Mouse (Mus musculus): ENCODE results near the gene Scgb2b27. TPM values are rescaled to one million over a fixed set of nuclear protein-coding genes. Genes with fewer than 3 reads are reported as not detected.
"Not testable (repeated sequence)": the region's sequence is repeated elsewhere in the genome, so short reads cannot be mapped to it uniquely, and the experiment has no call there.

The Scgb2b27 gene
- total RNA-seq (2015; ENCODE audit: low replicate concordance), result 1.5 TPM in 1 of 2 replicates, not detected in the other
- total RNA-seq (2017; ENCODE audit: low replicate concordance), result not detected in 2 replicates

- no peak for ATAC-seq (replicated peaks; ENCODE audit: low FRiP score, poor library complexity, severe bottlenecking)
These were observed at the start of gene Scgb2b27 for GRCm38 (mm10) chr7:34013842-34014241. Gene Scgb2b27, minus strand, starts transcription at chr7:34013942.

GRCm38 (mm10) chr7:34036076-34036815 is 22.5 kb upstream of the Scgb2b27 start:
- ATAC-seq (replicated peaks; ENCODE audit: low FRiP score, poor library complexity, severe bottlenecking), result not testable (repeated sequence)

- ATAC-seq (replicated peaks; ENCODE audit: low FRiP score, poor library complexity, severe bottlenecking), result not testable (repeated sequence)
These were observed 20.8 kb upstream of the Scgb2b27 start for GRCm38 (mm10) chr7:34034579-34034978.

GRCm38 (mm10) chr7:34030026-34030425 is 16.3 kb upstream of the Scgb2b27 start:
- ATAC-seq (replicated peaks; ENCODE audit: low FRiP score, poor library complexity, severe bottlenecking), result no peak

- ATAC-seq (replicated peaks; ENCODE audit: low FRiP score, poor library complexity, severe bottlenecking), result not testable (repeated sequence)
These were observed 13.5 kb upstream of the Scgb2b27 start for GRCm38 (mm10) chr7:34027202-34027601.

GRCm38 (mm10) chr7:34025641-34026040 is 11.9 kb upstream of the Scgb2b27 start:
- ATAC-seq (replicated peaks; ENCODE audit: low FRiP score, poor library complexity, severe bottlenecking), result no peak

- ATAC-seq (replicated peaks; ENCODE audit: low FRiP score, poor library complexity, severe bottlenecking), result not testable (repeated sequence)
These were observed 7.4 kb upstream of the Scgb2b27 start, which contains the start of gene Scgb1b27 for GRCm38 (mm10) chr7:34021183-34021582. Gene Scgb1b27, plus strand, starts transcription at chr7:34021483.

GRCm38 (mm10) chr7:33982281-33982680 is 31.5 kb downstream of the Scgb2b27 start:
- ATAC-seq (replicated peaks; ENCODE audit: low FRiP score, poor library complexity, severe bottlenecking), result not testable (repeated sequence)

Other genes starting within 250 kb of the Scgb2b27 start
- not detected in 2 replicates for gene Scgb2b26, start 68.9 kb downstream of the Scgb2b27 start, total RNA-seq (2015; ENCODE audit: low replicate concordance)
- not detected in 2 replicates for gene Scgb2b26, start 68.9 kb downstream of the Scgb2b27 start, total RNA-seq (2017; ENCODE audit: low replicate concordance)
- not detected in 2 replicates for gene Scgb1b27, start 7.5 kb upstream of the Scgb2b27 start, total RNA-seq (2015; ENCODE audit: low replicate concordance)
- not detected in 2 replicates for gene Scgb1b27, start 7.5 kb upstream of the Scgb2b27 start, total RNA-seq (2017; ENCODE audit: low replicate concordance)
- not detected in 2 replicates for gene Scgb1b30, start 81.5 kb upstream of the Scgb2b27 start, total RNA-seq (2015; ENCODE audit: low replicate concordance)
- gene Scgb1b30, start 81.5 kb upstream of the Scgb2b27 start, total RNA-seq (2017; ENCODE audit: low replicate concordance), result not detected in 2 replicates
- not detected in 2 replicates for gene Wtip, start 119.3 kb upstream of the Scgb2b27 start, total RNA-seq (2015; ENCODE audit: low replicate concordance)
- gene Wtip, start 119.3 kb upstream of the Scgb2b27 start, total RNA-seq (2017; ENCODE audit: low replicate concordance), result not detected in 2 replicates
- gene Uba2, start 155.7 kb upstream of the Scgb2b27 start, total RNA-seq (2015; ENCODE audit: low replicate concordance), result 35.2 and 65.0 TPM in 2 replicates
- 49.3 and 70.3 TPM in 2 replicates for gene Uba2, start 155.7 kb upstream of the Scgb2b27 start, total RNA-seq (2017; ENCODE audit: low replicate concordance)
- 9.0 and 11.5 TPM in 2 replicates for gene Pdcd2l, start 182.7 kb upstream of the Scgb2b27 start, total RNA-seq (2015; ENCODE audit: low replicate concordance)
- gene Pdcd2l, start 182.7 kb upstream of the Scgb2b27 start, total RNA-seq (2017; ENCODE audit: low replicate concordance), result 1.7 and 5.0 TPM in 2 replicates
- 159 and 310 TPM in 2 replicates for gene Gpi1, start 216.4 kb upstream of the Scgb2b27 start, total RNA-seq (2015; ENCODE audit: low replicate concordance)
- gene Gpi1, start 216.4 kb upstream of the Scgb2b27 start, total RNA-seq (2017; ENCODE audit: low replicate concordance), result 142 and 199 TPM in 2 replicates
- gene Gm6096, start 237.1 kb upstream of the Scgb2b27 start, total RNA-seq (2015; ENCODE audit: low replicate concordance), result not detected in 2 replicates
- 2.0 TPM in 1 of 2 replicates, not detected in the other for gene Gm6096, start 237.1 kb upstream of the Scgb2b27 start, total RNA-seq (2017; ENCODE audit: low replicate concordance)